Mouse (Mus musculus) kidney, embryonic 15.5 days (tissue): ENCODE results near the gene Fam228a. TPM values are rescaled to one million over a fixed set of nuclear protein-coding genes. Genes with fewer than 3 reads are reported as not detected.
"Not testable (repeated sequence)": the region's sequence is repeated elsewhere in the genome, so short reads cannot be mapped to it uniquely, and the experiment has no call there.

Source experiments
- ATAC-seq: fragments of 200-750 bp; cut with Nextera tagmentation; replicated peaks from 2 replicates; pipeline ENCODE4 v1.8.0; 2017; ENCODE audit warnings: moderate TSS enrichment; ENCODE audit not compliant: low FRiP score
- H3K27ac ChIP-seq: fragments of 300-500 bp; sonication (generic); 2 replicates; pipeline ENCODE4 v1.5.1; 2015; ENCODE audit warnings: mild to moderate bottlenecking, inconsistent platforms
- H3K27me3 ChIP-seq: fragments of 300-500 bp; sonication (generic); 2 replicates; pipeline ENCODE4 v1.6.1; 2015; ENCODE audit warnings: inconsistent platforms
- H3K36me3 ChIP-seq: fragments of 300-500 bp; sonication (generic); 2 replicates; pipeline ENCODE4 v1.6.1; 2015; ENCODE audit warnings: inconsistent platforms
- H3K4me1 ChIP-seq: fragments of 300-500 bp; sonication (generic); 2 replicates; pipeline ENCODE4 v1.6.1; 2015; ENCODE audit warnings: inconsistent platforms
- H3K4me2 ChIP-seq: fragments of 300-500 bp; sonication (generic); 2 replicates; pipeline ENCODE4 v1.6.1; 2015; ENCODE audit warnings: moderate library complexity, mild to moderate bottlenecking, inconsistent platforms
- H3K4me3 ChIP-seq: fragments of 300-500 bp; sonication (generic); replicated peaks from 2 replicates; pipeline ENCODE4 v1.5.1; 2015; ENCODE audit warnings: mild to moderate bottlenecking, inconsistent platforms
- H3K9ac ChIP-seq: fragments of 300-500 bp; sonication (generic); 2 replicates; pipeline ENCODE4 v1.6.1; 2015; ENCODE audit warnings: mild to moderate bottlenecking, inconsistent platforms
- H3K9me3 ChIP-seq: fragments of 300-500 bp; sonication (generic); replicated peaks from 2 replicates; pipeline ENCODE4 v1.6.1; 2016; ENCODE audit warnings: inconsistent platforms
- WGBS: fragments of 180-500 bp; shearing (Covaris S2); methylation state at CpG from one replicate; pipeline ENCODE4 v1.1.7; 2015; ENCODE audit warnings: mixed read lengths; 5-methylcytosine and 5-hydroxymethylcytosine counted together
- polyA plus RNA-seq: library from polyadenylated mRNA; unstranded; fragments of >200 nt; fragmentation: Nextera tagmentation; extraction: Ambion mirVana; gene quantifications from 2 replicates; pipeline ENCODE4 v1.2.1, GENCODE M21; 2015

The Fam228a gene
- polyA plus RNA-seq, 1 experiment from 2014 or later: 0.10 TPM

DNA sequence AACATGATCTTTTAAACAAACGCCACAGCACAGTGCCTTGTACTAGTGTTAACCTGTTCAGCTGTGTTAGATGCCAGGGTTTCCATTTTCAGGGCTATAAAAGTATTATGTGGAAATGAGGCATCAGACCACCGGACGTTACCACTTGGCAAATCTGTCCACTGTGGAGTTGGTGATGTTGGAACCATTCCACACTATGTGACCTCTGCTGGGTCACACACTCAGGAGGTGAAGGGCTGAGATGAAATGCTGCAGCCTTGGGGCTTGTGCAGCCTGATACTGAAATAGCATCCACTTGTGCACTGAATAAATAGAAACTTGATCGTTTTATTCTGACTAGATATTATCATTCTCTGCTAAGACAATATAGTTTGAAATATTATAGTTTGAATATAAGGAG, 24.9 kb downstream of the Fam228a start:
- WGBS: 47% methylated on average over 4 of the region's 4 CpGs

DNA sequence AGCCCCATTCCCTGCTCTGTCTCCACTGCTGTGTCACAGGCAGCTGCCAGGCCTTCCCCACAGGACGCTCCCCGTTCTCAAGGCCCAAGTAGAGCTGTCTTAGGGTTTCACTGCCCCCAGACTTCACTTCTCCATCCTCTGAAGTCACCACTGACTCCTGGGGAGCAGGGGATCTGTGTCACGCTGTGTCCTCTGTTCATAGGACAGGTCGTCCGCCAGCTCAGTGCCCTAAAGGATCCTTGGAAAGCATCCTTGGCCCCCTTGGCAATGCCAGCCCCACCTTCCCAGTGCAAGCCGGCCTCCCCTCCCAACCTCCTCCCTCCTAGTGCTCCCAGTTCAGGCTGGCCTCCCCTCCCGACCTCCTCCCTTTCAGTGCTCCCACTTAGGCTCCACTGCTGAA, 28.3 kb downstream of the Fam228a start:
- H3K27me3 ChIP-seq: no peaks in the 10 kb centered on the region
- no peak overlapping the region for H3K4me2 ChIP-seq
- H3K4me1 ChIP-seq: no peaks in the 10 kb centered on the region
- no peak overlapping the region for H3K4me3 ChIP-seq
- no peak overlapping the region for H3K27ac ChIP-seq
- H3K36me3 ChIP-seq: peaks cover 72% of the 10 kb centered on the region
- H3K9ac ChIP-seq: no peak overlapping the region
- no peak for ATAC-seq
- H3K9me3 ChIP-seq: no peaks in the 10 kb centered on the region
- 91% methylated on average over 7 of the region's 7 CpGs for WGBS

More for the DNA sequence above, 24.9 kb downstream of the Fam228a start:
- Histone ChIP-seq H3K9ac (no peak overlapping the region), H3K4me2 (no peak overlapping the region), H3K27ac (no peak overlapping the region), H3K27me3 (no peaks in the 10 kb centered on the region), H3K4me1 (no peaks in the 10 kb centered on the region; the same call in 1 of the 2 replicates), H3K4me3 (no peak overlapping the region), H3K9me3 (no peaks in the 10 kb centered on the region), H3K36me3 (peaks cover 50% of the 10 kb centered on the region)
- no peak for ATAC-seq

DNA sequence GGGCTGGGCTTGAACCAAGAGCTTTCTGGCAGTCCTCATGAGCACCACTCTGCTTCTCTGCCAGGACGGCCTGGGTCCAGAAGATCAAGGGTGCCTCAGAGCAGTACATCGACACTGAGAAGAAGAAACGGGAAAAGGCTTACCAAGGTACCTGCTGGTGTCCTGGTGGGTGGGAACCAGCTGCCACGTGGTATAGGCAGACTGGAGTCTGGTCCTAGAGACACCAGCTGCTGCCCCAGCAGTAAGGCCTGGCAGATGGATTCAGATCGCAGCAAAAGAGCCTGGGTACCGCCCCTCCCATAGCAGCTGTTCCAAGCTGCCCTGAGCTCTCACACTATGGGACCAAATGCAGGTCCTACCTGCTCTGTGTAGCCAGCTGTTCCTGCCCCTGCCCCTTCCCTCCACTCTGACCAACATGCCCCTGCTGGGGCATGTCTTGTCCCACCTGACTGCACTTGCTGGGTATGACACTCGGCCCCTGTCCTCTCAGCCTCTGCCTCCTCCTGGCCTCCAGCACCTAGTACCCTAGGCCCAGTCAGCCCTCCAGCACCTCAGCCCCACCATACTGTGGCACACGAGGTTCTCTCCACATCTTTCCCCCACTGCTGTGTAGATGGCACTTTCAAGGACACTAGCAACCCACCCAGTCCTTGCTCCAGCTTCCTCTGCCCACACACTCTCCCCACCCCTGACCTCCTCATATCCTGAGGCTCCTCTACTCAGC, 29.2 kb downstream of the Fam228a start:
- H3K27me3 ChIP-seq: no peaks in the 10 kb centered on the region
- H3K4me3 ChIP-seq: no peak overlapping the region
- H3K27ac ChIP-seq: no peak overlapping the region
- 81% methylated on average over 8 of the region's 8 CpGs for WGBS
- no peaks in the 10 kb centered on the region for H3K4me1 ChIP-seq
- no peaks in the 10 kb centered on the region for H3K9me3 ChIP-seq
- no peak overlapping the region for H3K4me2 ChIP-seq
- ATAC-seq: no peak
- no peak overlapping the region for H3K9ac ChIP-seq
- H3K36me3 ChIP-seq: peaks cover 67% of the 10 kb centered on the region

DNA sequence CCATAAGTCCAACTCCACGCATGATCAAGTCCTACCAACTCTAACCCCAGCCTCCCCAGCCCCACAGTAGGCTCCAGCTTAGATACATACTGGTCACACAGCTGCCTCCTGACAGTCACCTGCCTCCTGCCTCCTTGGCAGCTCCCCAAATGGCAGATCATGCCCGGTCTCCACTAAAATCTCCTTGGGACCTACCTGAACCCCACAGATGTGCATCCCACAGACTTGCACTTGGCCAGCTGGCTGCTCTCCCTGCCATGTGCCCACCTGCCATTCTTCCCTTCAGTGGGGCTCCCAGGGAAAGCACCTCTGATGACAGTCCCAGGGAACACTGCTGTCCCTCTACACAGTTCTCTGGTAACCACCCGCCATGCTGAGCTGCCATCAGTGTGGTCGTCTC, 29.9 kb downstream of the Fam228a start:
- Histone ChIP-seq H3K9ac (no peak overlapping the region), H3K4me3 (no peak overlapping the region), H3K4me1 (no peaks in the 10 kb centered on the region), H3K36me3 (peaks cover 62% of the 10 kb centered on the region), H3K4me2 (no peak overlapping the region), H3K27me3 (no peaks in the 10 kb centered on the region), H3K9me3 (no peaks in the 10 kb centered on the region), H3K27ac (no peak overlapping the region)
- ATAC-seq: no peak
- 84% methylated on average over 4 of the region's 4 CpGs for WGBS

DNA sequence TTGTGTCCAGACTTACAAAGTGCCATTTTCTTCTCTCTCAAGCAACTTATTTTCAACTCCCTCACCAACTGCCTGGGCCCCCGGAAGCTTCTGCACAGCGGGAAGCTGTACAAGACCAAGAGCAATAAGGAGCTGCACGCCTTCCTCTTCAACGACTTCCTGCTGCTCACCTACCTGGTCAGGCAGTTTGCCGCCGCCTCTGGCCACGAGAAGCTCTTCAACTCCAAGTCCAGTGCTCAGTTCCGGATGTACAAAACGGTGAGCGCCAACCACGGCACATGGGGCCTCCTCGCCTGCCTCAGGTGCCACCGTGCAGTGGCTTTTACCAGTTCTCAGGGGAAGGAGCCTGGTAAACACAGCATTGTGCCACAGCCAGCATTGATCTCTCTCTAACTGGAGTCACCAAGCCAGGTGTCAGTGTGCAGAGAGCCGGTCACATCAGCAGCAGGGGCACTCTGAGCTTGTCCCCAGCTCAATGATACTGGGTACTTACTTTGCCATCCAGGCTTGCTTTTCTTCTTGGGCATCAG, 30.7 kb downstream of the Fam228a start:
- H3K27ac ChIP-seq: no peak overlapping the region
- WGBS: 88% methylated on average over 14 of the region's 14 CpGs

DNA sequence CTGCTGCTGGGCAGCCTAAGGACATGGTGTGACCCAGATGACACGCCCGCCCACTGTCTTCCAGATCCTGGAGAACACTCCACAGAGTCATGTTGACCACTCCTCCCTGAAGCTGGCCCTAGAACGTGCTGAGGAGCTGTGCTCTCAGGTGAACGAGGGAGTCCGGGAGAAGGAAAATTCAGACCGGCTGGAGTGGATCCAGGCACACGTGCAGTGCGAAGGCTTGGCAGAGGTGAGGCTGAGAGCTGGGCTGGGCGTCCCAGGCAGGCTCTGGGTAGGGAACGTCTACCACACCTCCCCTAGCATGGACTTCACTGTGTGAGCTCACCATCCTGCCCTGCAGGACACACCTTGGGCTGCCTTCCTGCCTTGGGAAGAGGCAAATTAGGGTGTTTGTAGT, 31.3 kb downstream of the Fam228a start:
- WGBS: 89% methylated on average over 10 of the region's 10 CpGs
- H3K27ac ChIP-seq: no peak overlapping the region
- no peak overlapping the region for H3K9ac ChIP-seq

More for the DNA sequence above, 30.7 kb downstream of the Fam228a start:
- no peak for ATAC-seq
- H3K4me1 ChIP-seq: no peaks in the 10 kb centered on the region
- H3K27me3 ChIP-seq: no peaks in the 10 kb centered on the region
- no peak overlapping the region for H3K4me3 ChIP-seq
- H3K9me3 ChIP-seq: no peaks in the 10 kb centered on the region
- no peak overlapping the region for H3K4me2 ChIP-seq
- no peak overlapping the region for H3K9ac ChIP-seq
- peaks cover 59% of the 10 kb centered on the region for H3K36me3 ChIP-seq

DNA sequence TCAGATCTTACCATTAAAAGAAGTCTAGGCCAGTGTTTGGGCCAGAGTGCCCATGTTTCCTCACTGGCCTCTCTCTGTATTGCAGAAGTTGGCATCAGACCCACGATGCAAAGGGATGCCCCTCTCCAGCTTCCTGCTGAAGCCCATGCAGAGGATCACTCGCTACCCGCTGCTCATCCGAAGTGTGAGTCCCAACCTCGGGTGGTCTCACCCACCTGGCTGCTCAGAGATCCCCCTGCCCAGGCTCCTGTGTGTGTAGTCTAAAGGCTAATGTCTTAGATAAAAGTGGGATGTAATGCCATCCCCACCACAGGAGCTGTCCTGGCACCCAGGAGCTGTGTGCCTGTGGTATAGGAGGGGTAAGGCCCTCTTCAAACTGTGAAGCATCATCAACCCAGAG, 32.1 kb downstream of the Fam228a start:
- Histone ChIP-seq H3K36me3 (peaks cover 62% of the 10 kb centered on the region), H3K4me2 (no peak overlapping the region), H3K9ac (no peak overlapping the region), H3K27me3 (no peaks in the 10 kb centered on the region), H3K9me3 (no peaks in the 10 kb centered on the region), H3K4me1 (no peaks in the 10 kb centered on the region), H3K4me3 (no peak overlapping the region), H3K27ac (no peak overlapping the region)
- ATAC-seq: no peak
- 92% methylated on average over 5 of the region's 5 CpGs for WGBS

More for the DNA sequence above, 31.3 kb downstream of the Fam228a start:
- H3K27me3 ChIP-seq: no peaks in the 10 kb centered on the region
- no peak overlapping the region for H3K4me3 ChIP-seq
- peaks cover 59% of the 10 kb centered on the region for H3K36me3 ChIP-seq
- no peak overlapping the region for H3K4me2 ChIP-seq
- H3K9me3 ChIP-seq: no peaks in the 10 kb centered on the region
- H3K4me1 ChIP-seq: no peaks in the 10 kb centered on the region
- no peak for ATAC-seq

DNA sequence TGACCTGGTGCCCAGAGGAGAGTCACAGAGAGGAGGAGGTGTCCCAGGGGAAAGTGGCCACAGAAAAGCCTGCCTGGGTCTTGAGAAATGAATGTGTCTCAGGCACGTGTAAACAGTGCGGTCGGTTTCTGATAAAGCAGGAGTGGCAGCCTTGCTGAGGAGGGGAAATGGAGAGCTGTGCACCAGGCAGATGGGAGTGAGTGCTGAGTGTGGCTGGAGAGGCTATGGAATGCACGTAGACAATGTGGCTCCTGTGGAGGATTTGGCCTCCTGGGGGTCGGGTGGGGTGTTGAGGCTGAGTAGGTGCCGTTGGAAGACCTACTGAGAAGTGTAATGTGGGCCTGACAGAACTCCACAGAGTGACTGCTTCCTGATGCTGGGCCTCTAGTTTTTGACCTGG, 32.6 kb downstream of the Fam228a start:
- 75% methylated on average over 6 of the region's 6 CpGs for WGBS
- not testable (repeated sequence) for H3K4me2 ChIP-seq, H3K4me3 ChIP-seq, H3K9me3 ChIP-seq, H3K27ac ChIP-seq, H3K4me1 ChIP-seq, H3K27me3 ChIP-seq, H3K9ac ChIP-seq, ATAC-seq
- H3K36me3 ChIP-seq: peaks cover 64% of the 10 kb centered on the region

DNA sequence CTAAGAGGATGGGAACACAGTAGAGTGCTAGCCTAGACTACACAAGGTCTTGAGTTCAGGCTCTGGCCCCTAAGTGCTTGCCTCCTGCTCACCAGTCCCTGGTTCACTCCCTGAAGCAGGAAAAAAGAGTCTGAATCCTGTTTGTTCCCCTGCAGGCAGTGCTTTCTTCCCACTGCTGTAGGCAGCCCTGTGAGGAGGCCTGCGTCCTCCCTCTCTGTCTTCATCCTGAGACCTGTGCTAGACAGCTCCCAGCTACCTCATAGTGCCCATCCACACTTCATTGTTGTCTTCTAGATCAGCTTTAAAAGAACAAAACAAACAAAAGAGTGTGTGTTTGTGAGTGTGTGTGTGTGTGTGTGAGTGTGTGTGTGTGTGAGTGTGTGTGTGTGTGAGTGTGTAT, 43.7 kb downstream of the Fam228a start:
- 100% methylated on average over 1 of the region's 1 CpGs for WGBS
- H3K36me3 ChIP-seq: peaks cover 24% of the 10 kb centered on the region
- H3K9me3 ChIP-seq: no peaks in the 10 kb centered on the region
- H3K4me3 ChIP-seq: no peak overlapping the region
- H3K9ac ChIP-seq: no peak overlapping the region
- H3K4me2 ChIP-seq: no peak overlapping the region
- no peak overlapping the region for H3K27ac ChIP-seq
- no peaks in the 10 kb centered on the region for H3K4me1 ChIP-seq
- no peaks in the 10 kb centered on the region for H3K27me3 ChIP-seq
- no peak for ATAC-seq

DNA sequence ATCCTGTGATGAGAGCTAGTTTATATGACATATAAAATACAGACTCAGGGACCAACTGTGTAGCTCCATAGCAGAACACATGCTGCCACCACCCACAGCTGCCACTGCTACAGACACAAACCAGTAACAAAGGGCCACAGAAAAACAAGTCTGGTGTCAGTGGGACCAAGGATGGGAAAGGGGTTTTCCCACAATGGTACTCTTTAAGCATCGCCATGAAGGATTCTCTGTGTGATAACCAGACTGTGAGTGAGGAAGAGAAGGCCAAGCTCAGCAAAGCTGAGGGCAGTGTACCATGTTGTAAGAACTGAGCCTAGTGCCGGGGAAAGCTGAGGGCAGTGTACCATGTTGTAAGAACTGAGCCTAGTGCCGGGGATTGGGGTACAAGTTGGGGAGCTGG, 47.0 kb downstream of the Fam228a start:
- peaks cover 5% of the 10 kb centered on the region; the same call in 1 of the 2 replicates for H3K36me3 ChIP-seq
- ATAC-seq: no peak
- H3K4me1 ChIP-seq: no peaks in the 10 kb centered on the region
- H3K9ac ChIP-seq: no peak overlapping the region
- H3K9me3 ChIP-seq: no peaks in the 10 kb centered on the region
- WGBS: 81% methylated on average over 3 of the region's 3 CpGs
- H3K4me3 ChIP-seq: no peak overlapping the region
- no peak overlapping the region for H3K4me2 ChIP-seq
- no peaks in the 10 kb centered on the region for H3K27me3 ChIP-seq
- H3K27ac ChIP-seq: no peak overlapping the region

DNA sequence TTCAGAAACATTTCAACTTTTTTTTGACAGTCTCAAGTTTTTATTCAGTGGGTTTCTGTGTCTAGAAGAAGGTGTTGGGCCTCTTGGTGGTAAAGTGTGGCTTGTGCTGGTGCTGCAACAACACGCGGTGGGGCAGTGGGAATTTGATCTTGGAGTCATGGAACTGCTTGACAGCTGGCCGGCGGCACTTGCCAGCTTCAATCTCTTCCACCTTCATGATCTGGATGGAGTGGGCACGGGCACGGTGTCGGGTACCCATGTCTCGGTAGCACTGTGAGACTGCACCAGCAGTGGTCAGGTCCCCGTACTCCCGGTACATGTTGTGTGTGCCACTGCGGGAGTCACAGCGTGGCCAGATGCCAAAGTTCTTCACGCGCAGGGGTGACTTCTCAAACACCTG, 48.9 kb downstream of the Fam228a start:
- Histone ChIP-seq H3K4me1 (no peaks in the 10 kb centered on the region), H3K4me2 (no peak overlapping the region), H3K27ac (no peak overlapping the region), H3K27me3 (no peaks in the 10 kb centered on the region), H3K36me3 (peaks cover 5% of the 10 kb centered on the region; the same call in 1 of the 2 replicates), H3K4me3 (no peak overlapping the region), H3K9ac (no peak overlapping the region), H3K9me3 (no peaks in the 10 kb centered on the region)
- WGBS: 90% methylated on average over 14 of the region's 14 CpGs
- no peak for ATAC-seq

DNA sequence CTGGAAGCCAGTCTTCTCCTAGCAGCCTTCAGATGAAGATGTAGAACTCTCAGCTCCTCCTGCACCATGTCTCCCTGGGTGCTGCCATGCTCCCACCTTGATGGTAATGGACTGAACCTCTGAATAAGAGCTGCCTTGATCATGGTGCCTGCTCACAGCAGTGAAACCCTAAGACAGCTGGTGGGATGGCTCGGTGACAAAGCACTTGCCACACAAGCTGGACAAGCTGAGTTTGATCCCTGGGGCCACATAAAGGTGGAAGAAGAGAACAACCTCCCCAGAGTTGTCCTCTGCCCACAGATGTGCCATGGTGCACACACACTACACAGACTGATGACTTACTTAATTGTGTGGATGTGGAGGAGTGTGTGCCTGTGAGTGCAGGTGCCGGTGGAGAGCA, 49.8 kb downstream of the Fam228a start:
- no peaks in the 10 kb centered on the region for H3K27me3 ChIP-seq
- H3K9me3 ChIP-seq: no peaks in the 10 kb centered on the region
- no peak overlapping the region for H3K4me2 ChIP-seq
- ATAC-seq: no peak
- 85% methylated on average over 2 of the region's 2 CpGs for WGBS
- H3K27ac ChIP-seq: no peak overlapping the region
- no peaks in the 10 kb centered on the region for H3K4me1 ChIP-seq
- H3K4me3 ChIP-seq: no peak overlapping the region
- H3K36me3 ChIP-seq: peaks cover 5% of the 10 kb centered on the region; the same call in 1 of the 2 replicates
- no peak overlapping the region for H3K9ac ChIP-seq

DNA sequence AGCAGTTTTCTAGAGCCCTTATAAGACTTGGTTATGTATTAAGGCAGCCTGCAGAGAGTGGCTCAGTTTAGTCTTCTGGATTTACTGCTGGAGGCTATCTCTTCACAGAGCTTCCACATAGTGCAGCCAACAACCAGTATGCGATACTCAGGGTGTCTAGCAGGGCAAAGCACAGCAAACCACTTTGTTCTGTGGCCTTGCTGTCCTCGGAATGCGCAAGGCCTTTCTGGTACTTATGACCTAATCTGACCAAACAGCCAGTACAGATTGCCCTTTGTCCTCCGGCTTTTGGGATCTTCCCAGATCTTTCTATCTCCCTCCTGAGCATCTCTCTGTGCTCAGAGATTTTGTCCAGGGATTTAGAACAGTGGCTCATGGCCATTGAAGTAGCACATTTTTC, 52.8 kb downstream of the Fam228a start:
- Histone ChIP-seq H3K27ac (no peak overlapping the region), H3K27me3 (no peaks in the 10 kb centered on the region), H3K4me2 (no peak overlapping the region), H3K9ac (no peak overlapping the region), H3K9me3 (no peaks in the 10 kb centered on the region), H3K36me3 (peaks cover 5% of the 10 kb centered on the region; the same call in 1 of the 2 replicates), H3K4me1 (no peaks in the 10 kb centered on the region), H3K4me3 (no peak overlapping the region)
- 88% methylated on average over 4 of the region's 4 CpGs for WGBS
- ATAC-seq: no peak
